Mouse (Mus musculus) myocyte (in vitro differentiated cells): ENCODE data around the gene Abca1. TPM values are rescaled to one million over a fixed set of nuclear protein-coding genes. Genes with fewer than 3 reads are reported as not detected.

Source experiments
- H3K27me3 ChIP-seq: one replicate; pipeline ENCODE4 v1.6.1; 2011; ENCODE audit not compliant: control insufficient read depth, insufficient read depth, insufficient read length
- H3K36me3 ChIP-seq: one replicate; pipeline ENCODE4 v1.6.1; 2011; ENCODE audit not compliant: control insufficient read depth, insufficient read depth
- H3K4me2 ChIP-seq: one replicate; pipeline ENCODE4 v1.6.1; 2011; ENCODE audit warnings: low read depth, control low read depth
- H3K4me3 ChIP-seq: one replicate; pipeline ENCODE4 v1.5.1; 2011; ENCODE audit warnings: mild to moderate bottlenecking, control low read depth, moderate library complexity
- H3K79me2 ChIP-seq: one replicate; pipeline ENCODE4 v1.6.1; 2011; ENCODE audit not compliant: control insufficient read depth, insufficient read depth
- H3ac ChIP-seq: one replicate; pipeline ENCODE4 v1.6.1; 2011; ENCODE audit not compliant: control insufficient read depth, insufficient read length
- CEBPB ChIP-seq: IDR thresholded peaks from 2 replicates; pipeline ENCODE4 v1.6.1; 2011; ENCODE audit warnings: mild to moderate bottlenecking, moderate library complexity; ENCODE audit not compliant: poor library complexity, insufficient read depth, severe bottlenecking
- E2F4 ChIP-seq: IDR thresholded peaks from one replicate; pipeline ENCODE4 v1.6.1; 2011; ENCODE audit warnings: mild to moderate bottlenecking, control low read depth, moderate library complexity; ENCODE audit not compliant: insufficient read depth
- MAX ChIP-seq: IDR thresholded peaks from one replicate; pipeline ENCODE4 v1.6.1; 2011; ENCODE audit warnings: low read depth, mild to moderate bottlenecking, control low read depth
- MYOD1 ChIP-seq, 3 experiments: IDR thresholded peaks; one replicate each; pipeline ENCODE4 v1.6.1; 2011; ENCODE audit warnings: control low read depth in 2 of 3, low read depth in 2 of 3, mild to moderate bottlenecking in 2 of 3, moderate library complexity in 1 of 3; ENCODE audit not compliant: insufficient read length in 2 of 3, control insufficient read depth in 1 of 3
- MYOG ChIP-seq, 3 experiments: IDR thresholded peaks; one replicate each; pipeline ENCODE4 v1.6.1; 2011; ENCODE audit warnings: control low read depth in 2 of 3, low read depth in 2 of 3, mild to moderate bottlenecking in 2 of 3; ENCODE audit not compliant: insufficient read length in 2 of 3, control insufficient read depth in 1 of 3, insufficient read depth in 1 of 3
- POLR2A ChIP-seq: IDR thresholded peaks from one replicate; pipeline ENCODE4 v1.6.1; 2011; ENCODE audit warnings: low read depth, mild to moderate bottlenecking, control low read depth, moderate library complexity; ENCODE audit not compliant: insufficient read length
- POLR2AphosphoS2 ChIP-seq: IDR thresholded peaks from one replicate; pipeline ENCODE4 v1.6.1; 2011; ENCODE audit warnings: low read depth, control low read depth; ENCODE audit not compliant: insufficient read length
- REST ChIP-seq: IDR thresholded peaks from one replicate; pipeline ENCODE4 v1.6.1; 2011; ENCODE audit warnings: mild to moderate bottlenecking, control low read depth, moderate library complexity; ENCODE audit not compliant: insufficient read depth, insufficient read length
- SRF ChIP-seq: IDR thresholded peaks from one replicate; pipeline ENCODE4 v1.6.1; 2011; ENCODE audit warnings: low read depth; ENCODE audit not compliant: control insufficient read depth, insufficient read length
- TCF12 ChIP-seq: IDR thresholded peaks from one replicate; pipeline ENCODE4 v1.6.1; 2011; ENCODE audit warnings: mild to moderate bottlenecking, control low read depth; ENCODE audit not compliant: poor library complexity, insufficient read depth, severe bottlenecking
- TCF3 ChIP-seq: IDR thresholded peaks from one replicate; pipeline ENCODE4 v1.6.1; 2011; ENCODE audit warnings: low read depth, control low read depth; ENCODE audit not compliant: insufficient read length
- USF1 ChIP-seq: IDR thresholded peaks from one replicate; pipeline ENCODE4 v1.6.1; 2011; ENCODE audit warnings: low read depth, mild to moderate bottlenecking, control low read depth, moderate library complexity
- polyA plus RNA-seq: library from polyadenylated mRNA; unstranded; fragments of >200 nt; fragmentation: generic; extraction: Trizol; gene quantifications from one replicate; pipeline ENCODE4 v1.2.1, GENCODE M21; 2012; ENCODE audit warnings: missing spikeins

Gene Abca1
- polyA plus RNA-seq, 1 experiment, result 0.68 TPM

DNA sequence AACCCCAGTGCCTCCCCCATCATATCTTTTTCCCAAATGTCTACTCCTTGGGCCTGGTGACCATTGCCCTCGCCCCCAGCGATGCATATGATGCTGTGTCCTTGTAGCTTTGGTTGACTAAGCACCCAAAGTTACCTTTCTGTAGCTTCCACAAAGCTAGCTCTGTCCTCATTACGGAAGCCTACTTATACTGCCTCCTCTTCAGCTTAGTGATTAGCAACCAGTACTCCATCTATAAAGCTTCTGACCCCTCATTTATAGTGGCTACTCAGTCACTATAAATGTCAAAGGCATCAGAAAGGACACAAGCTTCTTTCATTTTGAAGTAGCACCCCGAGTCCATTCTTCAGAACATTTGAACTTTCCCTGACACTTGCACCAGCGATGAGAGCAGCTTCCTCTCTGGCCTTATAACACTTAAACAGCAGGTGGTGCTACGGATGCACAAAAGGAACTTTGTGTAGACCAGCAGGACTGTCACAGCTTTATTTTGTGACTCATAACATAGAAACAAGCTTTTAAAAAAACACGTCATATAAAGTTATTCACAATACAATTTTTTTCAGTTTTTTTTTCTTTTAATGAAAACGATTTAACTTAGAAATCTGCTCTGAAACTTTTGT is 129.3 kb downstream of the Abca1 start:
- Histone ChIP-seq H3K79me2 (no peaks in the 10 kb centered on the region), H3K4me3 (no peak overlapping the region), H3ac (no peak overlapping the region), H3K27me3 (no peaks in the 10 kb centered on the region), H3K36me3 (no peaks in the 10 kb centered on the region), H3K4me2 (no peak overlapping the region)
- TF ChIP-seq REST (no peak), POLR2A (no peak), TCF3 (no peak), MAX (no peak), POLR2AphosphoS2 (no peak), MYOG (IDR thresholded peaks at IDR 0.05; ENCODE audit: control insufficient read depth in 1 of 3, insufficient read depth in 1 of 3, insufficient read length in 2 of 3, low read depth in 2 of 3) (no peak), MYOD1 (IDR thresholded peaks at IDR 0.05; ENCODE audit: control insufficient read depth in 1 of 3, insufficient read length in 2 of 3, low read depth in 2 of 3) (no peak), USF1 (no peak), SRF (no peak), TCF12 (no peak), CEBPB (no peak), E2F4 (no peak)

DNA sequence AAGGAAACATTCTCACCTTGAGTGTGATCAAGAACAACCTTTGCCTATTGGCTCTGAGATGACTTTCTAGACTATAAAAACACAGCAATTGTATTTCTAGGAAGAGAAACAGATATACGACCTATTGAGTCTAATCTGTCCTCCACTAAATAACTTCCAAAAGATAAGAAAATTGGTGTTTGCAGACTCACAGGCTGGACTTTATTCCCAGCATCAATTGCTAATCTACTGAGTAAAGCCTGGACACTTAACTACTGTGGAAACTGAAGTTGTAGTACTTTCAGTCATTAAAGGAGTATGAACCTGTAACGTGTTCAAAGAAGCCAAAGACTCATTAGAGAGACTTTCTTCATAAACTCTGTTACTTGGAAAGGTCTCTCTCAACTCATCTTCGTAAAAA is 131.9 kb downstream of the Abca1 start:
- Histone ChIP-seq H3K36me3 (no peaks in the 10 kb centered on the region), H3K4me3 (no peak overlapping the region), H3K4me2 (no peak overlapping the region), H3ac (no peak overlapping the region), H3K79me2 (no peaks in the 10 kb centered on the region), H3K27me3 (no peaks in the 10 kb centered on the region)
- no peak for TF ChIP-seq MAX
- TF ChIP-seq MYOD1 (IDR thresholded peaks at IDR 0.05; ENCODE audit: control insufficient read depth in 1 of 3, insufficient read length in 2 of 3, low read depth in 2 of 3), result no peak
- no peak for TF ChIP-seq TCF3
- TF ChIP-seq TCF12, result no peak
- no peak for TF ChIP-seq CEBPB

DNA sequence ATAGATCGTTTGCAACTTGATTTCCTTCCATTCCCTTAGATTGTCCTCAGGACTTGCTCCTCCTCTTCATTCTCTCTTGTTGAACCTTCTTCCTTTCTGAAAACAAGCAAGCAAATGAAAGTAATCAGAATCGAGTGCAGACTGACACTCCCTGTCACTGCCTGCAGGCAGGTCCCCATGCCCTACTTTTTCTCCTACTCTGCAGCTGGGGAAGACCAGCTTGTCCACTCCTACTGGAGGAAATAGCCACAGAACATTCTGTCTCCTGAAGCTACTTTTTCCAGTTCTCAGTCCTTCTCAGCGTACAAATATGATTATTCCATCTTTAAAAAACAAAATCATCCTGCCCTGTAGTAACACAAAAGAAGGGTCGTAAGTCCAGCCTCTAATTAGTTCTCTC is 135.3 kb downstream of the Abca1 start:
- no peak overlapping the region for H3K4me3 ChIP-seq
- H3K4me2 ChIP-seq, result no peak overlapping the region
- H3ac ChIP-seq, result no peak overlapping the region
- TF ChIP-seq MYOG (IDR thresholded peaks at IDR 0.05; ENCODE audit: control insufficient read depth in 1 of 3, insufficient read depth in 1 of 3, insufficient read length in 2 of 3, low read depth in 2 of 3), result no peak
- TF ChIP-seq MAX, result no peak
- TF ChIP-seq E2F4, result no peak
- TF ChIP-seq SRF, result no peak
- peaks cover 5% of the 10 kb centered on the region for H3K36me3 ChIP-seq
- no peaks in the 10 kb centered on the region for H3K79me2 ChIP-seq
- H3K27me3 ChIP-seq, result no peaks in the 10 kb centered on the region

GRCm38 (mm10) chr4:53023189-53023925 is 136.3 kb downstream of the Abca1 start:
- Histone ChIP-seq H3K36me3 (peaks cover 8% of the 10 kb centered on the region), H3K4me2 (no peak overlapping the region), H3K4me3 (no peak overlapping the region), H3ac (no peak overlapping the region), H3K27me3 (no peaks in the 10 kb centered on the region), H3K79me2 (no peaks in the 10 kb centered on the region)
- TF ChIP-seq POLR2AphosphoS2 (no peak), REST (no peak), TCF3 (no peak), MYOD1 (IDR thresholded peaks at IDR 0.05; ENCODE audit: control insufficient read depth in 1 of 3, insufficient read length in 2 of 3, low read depth in 2 of 3) (no peak), USF1 (no peak), SRF (no peak), MAX (no peak), MYOG (IDR thresholded peaks at IDR 0.05; ENCODE audit: control insufficient read depth in 1 of 3, insufficient read depth in 1 of 3, insufficient read length in 2 of 3, low read depth in 2 of 3) (no peak), POLR2A (no peak), E2F4 (no peak), CEBPB (no peak)

DNA sequence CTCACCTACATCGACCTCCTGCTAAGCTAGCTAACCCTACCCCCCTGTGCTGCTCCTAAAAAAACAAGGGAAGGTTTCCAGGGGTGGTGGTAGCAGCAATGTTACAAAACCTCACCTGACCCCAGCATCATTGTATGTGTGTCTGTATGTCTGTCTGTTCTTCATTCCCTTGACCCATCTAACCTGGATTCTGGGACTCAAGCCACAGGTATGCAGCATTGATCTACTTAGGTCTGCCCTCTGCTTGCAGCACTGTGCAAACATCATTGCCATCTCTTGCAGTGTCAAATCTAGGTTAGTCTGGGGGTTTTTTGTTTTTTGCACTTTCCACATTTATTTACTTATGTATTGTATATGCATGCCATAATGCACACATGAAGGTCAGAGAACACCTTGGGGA is 141.3 kb downstream of the Abca1 start:
- Histone ChIP-seq H3K79me2 (no peaks in the 10 kb centered on the region), H3K27me3 (no peaks in the 10 kb centered on the region), H3K36me3 (peaks cover 23% of the 10 kb centered on the region), H3ac (no peak overlapping the region), H3K4me3 (no peak overlapping the region), H3K4me2 (no peak overlapping the region)
- TF ChIP-seq MYOD1 (IDR thresholded peaks at IDR 0.05; ENCODE audit: control insufficient read depth in 1 of 3, insufficient read length in 2 of 3, low read depth in 2 of 3) (no peak), TCF3 (no peak), SRF (no peak), REST (no peak), MYOG (IDR thresholded peaks at IDR 0.05; ENCODE audit: control insufficient read depth in 1 of 3, insufficient read depth in 1 of 3, insufficient read length in 2 of 3, low read depth in 2 of 3) (no peak), E2F4 (no peak), MAX (no peak), POLR2A (no peak), CEBPB (no peak), USF1 (no peak), TCF12 (no peak), POLR2AphosphoS2 (no peak)
